Mouse (Mus musculus) olfactory bulb, adult 2 months (tissue): ENCODE measurements around the gene Rfesd.

ENCODE experiments used
- CTCF ChIP-seq: fragments of 200-500 bp; IDR thresholded peaks from 2 replicates; pipeline ENCODE4 v1.5.1; 2012; ENCODE audit warnings: low read depth, mild to moderate bottlenecking, low read length, moderate library complexity; ENCODE audit not compliant: insufficient read depth
- POLR2A ChIP-seq: fragments of 200-500 bp; IDR thresholded peaks from 2 replicates; pipeline ENCODE4 v1.6.1; 2012; ENCODE audit warnings: mild to moderate bottlenecking, low read depth, low read length, moderate library complexity; ENCODE audit not compliant: insufficient read depth

DNA sequence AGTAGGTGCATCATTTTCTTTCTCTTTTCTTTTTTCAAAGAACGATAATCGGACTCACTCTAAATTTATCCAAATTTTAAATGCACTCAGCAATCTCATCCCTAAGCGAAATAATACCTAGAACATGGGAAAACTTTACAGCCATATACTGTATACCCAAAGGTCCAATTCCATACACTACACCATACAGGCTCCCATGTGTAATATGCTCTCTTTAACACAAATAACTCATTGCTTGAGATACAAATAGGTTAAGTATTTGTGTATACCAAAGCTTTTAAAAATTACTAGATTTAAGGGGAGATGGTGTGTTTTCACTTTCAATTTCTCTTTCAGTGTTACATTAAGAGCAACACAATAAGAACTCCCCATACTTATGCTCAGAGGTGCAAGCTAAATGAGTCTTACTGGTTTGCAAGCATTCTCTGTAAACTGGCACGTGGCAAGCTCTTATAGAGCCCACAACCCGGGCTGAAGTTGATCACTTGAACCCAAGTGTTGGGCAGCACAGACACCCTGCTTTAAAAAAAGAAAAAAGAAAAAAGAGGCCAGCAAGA is 403 bp upstream of the Rfesd start:
- TF ChIP-seq CTCF (no peak), POLR2A (no peak)
